Mouse (Mus musculus) 416B (cell line): Measurements from ENCODE around the gene Tnfrsf14.

Experiments
- DNase-seq: peaks from one replicate; pipeline ENCODE4 v3.0.0; 2011; ENCODE audit warnings: low read depth

Tnfrsf14 gene

GRCm38 (mm10) chr4:154948940-154949588 lies 20.7 kb upstream of the Tnfrsf14 start:
- no peak for DNase-seq

DNA sequence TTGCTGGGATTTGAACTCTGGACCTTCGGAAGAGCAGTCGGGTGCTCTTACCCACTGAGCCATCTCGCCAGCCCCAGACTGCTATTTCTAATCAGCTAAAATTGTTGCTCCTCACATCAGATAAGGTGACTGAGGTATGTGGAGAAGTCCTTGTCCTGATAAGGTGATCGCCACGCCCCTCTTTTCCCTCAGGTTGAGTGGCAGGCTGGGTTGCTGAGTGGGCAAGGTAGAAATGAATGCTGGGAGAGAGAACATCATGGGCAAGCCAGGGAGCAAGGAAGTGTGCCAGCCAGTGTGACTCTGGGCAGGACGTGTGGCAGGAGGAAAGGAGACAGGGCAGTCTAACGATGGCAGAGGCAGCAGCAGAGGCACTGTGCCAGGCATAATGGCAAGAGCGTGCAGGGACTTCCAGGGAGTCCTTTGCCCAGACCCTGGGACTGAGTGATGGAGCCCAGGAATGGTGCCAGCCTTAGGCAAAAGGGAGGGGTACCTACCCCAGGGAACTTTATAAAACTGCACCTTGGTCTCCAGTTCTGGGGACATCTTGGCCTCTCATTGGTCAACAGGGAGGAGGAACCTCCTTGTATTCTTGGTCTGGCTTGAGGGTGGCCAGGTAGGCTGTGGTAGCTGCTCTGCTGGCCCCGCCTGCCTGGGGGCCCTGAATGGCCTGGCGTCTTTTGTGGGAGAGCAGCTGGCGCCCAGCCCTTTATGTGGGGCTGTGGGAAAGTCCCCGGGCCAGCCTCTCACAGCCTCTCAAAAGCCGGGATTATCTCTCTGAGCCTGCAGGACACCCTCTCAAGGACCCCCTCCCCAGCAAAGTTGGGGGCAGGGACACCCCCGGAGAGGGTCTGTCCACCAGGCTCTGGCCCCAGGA lies 19.9 kb upstream of the Tnfrsf14 start:
- DNase-seq = no peak

- DNase-seq = peak; percentile 21
Measured at GRCm38 (mm10) chr4:154946319-154946718, 18.0 kb upstream of the Tnfrsf14 start.

DNA sequence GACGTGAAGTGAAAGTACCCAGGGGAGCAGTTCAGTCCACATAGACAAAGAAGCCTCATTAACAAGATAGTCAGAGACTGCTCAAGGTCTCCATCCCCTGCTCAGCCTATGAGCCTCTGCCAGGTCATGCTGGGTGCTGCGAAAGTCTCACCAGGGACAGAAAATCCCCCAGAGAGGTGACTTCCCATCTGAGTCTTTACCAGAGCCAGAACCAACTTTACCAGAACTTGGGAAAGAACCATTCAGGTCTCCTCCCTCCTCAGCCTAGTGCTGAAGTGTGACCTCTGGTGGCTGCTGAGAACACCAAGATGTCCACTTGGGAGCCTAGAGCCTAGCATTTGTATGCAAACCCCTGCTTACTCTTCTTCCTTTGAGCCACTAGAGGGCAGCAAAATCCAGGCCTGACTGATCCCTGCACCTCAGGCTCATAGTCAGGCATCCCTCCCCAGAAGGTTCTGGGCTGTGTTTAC lies 15.8 kb upstream of the Tnfrsf14 start:
- DNase-seq = peak; percentile 94

- no peak for DNase-seq
Measured at GRCm38 (mm10) chr4:154943323-154944039, 15.1 kb upstream of the Tnfrsf14 start.

DNA sequence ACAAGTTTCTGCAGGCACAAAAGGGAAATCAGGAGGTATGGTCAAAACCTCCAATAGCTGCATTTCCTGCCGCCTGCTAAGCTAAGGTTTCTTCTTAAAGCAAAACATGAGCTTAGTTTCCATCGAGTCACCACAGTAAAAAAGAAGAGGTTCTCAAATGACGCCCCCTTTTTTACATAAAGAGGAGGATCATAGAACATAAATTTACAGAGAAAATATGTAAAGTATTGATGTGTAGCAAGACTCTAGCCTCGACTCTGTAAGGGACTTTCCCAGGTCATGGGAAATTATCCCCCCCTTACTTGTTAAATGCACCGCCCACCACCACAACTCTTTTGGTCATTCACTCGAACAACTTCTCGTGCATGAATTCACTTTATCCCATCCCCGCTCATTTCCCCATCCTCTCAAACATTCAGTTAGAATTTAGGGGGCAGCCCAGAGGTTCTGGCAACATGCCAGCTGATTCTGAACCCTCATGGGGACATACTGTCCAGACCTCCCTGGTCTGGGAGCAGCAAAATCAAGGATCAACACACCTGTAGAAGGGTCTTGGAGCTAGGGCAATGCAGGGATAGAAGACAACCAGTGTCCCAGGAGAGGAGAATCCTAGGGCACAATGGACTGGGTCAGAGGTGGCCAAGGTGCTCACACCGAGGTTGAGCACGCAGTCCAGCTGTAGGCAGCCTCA lies 14.4 kb upstream of the Tnfrsf14 start:
- peak; percentile 74 for DNase-seq

GRCm38 (mm10) chr4:154941831-154942230 lies 13.5 kb upstream of the Tnfrsf14 start:
- peak; percentile 25 for DNase-seq

GRCm38 (mm10) chr4:154940156-154940555 lies 11.8 kb upstream of the Tnfrsf14 start:
- DNase-seq = no peak

GRCm38 (mm10) chr4:154937746-154938145 lies 9.4 kb upstream of the Tnfrsf14 start:
- peak; percentile 58 for DNase-seq

DNA sequence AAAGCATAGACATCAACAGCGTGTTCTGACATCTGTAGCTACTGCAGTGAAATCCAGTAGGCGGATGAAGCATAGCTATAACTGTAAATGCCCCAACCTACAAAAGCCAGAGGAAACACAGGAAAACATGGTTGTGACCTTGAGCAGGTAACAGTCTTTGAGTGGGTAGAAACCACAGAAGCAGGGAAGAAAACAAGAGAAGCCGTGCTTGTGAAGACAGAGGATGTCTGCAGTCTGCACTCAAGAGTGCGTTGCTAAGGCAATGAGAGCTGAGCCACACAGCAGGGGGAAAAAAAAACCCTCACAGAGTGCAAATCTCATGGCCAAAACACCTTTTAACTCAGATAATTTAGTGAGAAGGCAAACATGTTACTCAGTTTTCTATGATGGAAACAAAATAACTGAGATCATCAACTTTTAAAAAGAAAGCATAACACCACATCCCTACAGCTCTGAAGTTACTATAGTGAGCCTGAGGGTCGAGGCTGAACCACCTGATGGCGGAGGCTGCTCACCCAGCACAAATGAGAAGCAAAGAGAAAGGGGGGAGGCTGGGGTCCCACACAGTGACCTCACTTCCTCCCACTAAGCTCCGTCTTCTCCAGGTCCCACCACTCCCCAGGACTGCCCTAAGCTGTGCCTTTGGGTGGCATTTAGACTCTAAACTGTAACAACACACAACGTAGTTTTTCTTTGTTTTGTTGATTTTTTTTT lies 8.3 kb upstream of the Tnfrsf14 start:
- DNase-seq = peak; percentile 21

- no peak for DNase-seq
Measured at GRCm38 (mm10) chr4:154935788-154936187, 7.4 kb upstream of the Tnfrsf14 start.

- peak; percentile 35 for DNase-seq
Measured at GRCm38 (mm10) chr4:154934800-154935199, 6.4 kb upstream of the Tnfrsf14 start.

DNA sequence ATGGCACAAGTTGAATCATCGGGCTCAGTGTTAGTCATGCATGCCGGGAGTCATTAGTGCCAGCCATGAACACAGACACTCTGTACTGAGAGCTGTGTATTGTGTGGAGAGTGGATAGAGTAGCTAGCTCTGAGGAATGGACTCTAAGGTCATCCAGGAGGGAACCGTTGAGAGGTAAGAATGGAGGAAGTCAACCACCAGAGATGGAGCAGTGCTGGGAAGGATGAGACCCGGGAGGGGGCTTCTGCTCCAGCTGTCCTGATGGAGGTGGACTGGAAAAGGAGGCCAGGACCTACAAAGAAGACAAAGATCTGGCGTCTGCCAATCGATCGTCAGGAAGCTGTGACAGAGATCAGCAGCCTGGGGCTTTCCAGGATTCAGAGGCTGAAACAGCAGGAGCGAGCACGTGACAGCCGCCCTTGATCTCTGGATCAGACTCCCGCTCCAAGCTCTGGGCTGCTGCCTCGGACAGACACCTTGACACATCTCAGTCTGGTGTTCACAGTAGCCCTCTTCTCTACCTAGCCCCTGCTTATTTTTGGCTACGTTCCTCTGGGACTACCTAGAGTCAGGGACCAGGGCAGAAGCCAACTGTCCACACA lies 5.0 kb upstream of the Tnfrsf14 start:
- DNase-seq = no peak

- peak; percentile 81 for DNase-seq
Measured at GRCm38 (mm10) chr4:154929088-154929660, 811 bp upstream of the Tnfrsf14 start.

GRCm38 (mm10) chr4:154927899-154928337 lies 445 bp downstream of the Tnfrsf14 start:
- peak; percentile 76 for DNase-seq

- DNase-seq = no peak
Measured at GRCm38 (mm10) chr4:154926969-154927898, 1.1 kb downstream of the Tnfrsf14 start.

DNA sequence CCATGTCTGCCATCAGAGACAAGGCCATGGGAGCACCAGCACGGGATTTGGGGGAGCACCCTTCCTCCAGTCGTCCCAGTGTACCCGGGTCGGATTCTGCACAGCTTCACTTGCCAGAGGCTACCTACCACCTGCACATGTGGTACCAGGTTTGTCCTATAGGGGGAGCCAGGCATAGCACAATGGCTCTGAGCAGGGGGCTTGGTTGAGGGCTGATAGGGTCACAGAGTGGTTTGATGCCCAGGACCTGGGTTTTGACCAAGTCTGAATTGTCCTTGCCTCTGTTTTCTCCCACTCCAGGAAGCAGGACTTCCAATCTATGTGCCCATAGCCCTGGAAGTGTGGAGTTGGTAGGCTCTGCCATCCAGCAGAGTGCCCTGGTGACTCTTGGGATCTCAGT lies 3.0 kb downstream of the Tnfrsf14 start:
- no peak for DNase-seq

GRCm38 (mm10) chr4:154922931-154923330 lies 5.4 kb downstream of the Tnfrsf14 start:
- no peak for DNase-seq

DNA sequence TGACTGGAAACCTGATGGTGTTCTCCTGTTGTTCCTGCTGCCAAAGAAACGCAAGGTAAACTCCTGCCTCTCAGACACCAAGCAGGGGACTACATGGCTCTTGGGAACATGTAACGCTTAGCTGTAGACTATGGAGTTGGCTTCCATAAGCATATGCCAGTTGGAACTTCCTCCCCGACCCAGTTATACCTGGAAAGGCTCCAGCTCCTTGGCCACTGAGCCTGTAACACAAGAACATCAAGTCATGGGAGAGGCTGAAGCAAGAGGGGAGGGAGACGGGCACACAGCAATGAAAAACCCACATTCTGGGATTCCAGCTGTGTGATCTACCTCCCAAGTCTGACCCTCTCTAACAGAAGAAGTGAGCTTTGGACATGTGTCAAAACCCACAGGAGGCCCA lies 6.1 kb downstream of the Tnfrsf14 start:
- no peak for DNase-seq
